Mouse (Mus musculus) midbrain, embryonic 13.5 days (tissue): Measurements from ENCODE around the gene Pomgnt2. TPM values are rescaled to one million over a fixed set of nuclear protein-coding genes. Genes with fewer than 3 reads are reported as not detected.
"Not testable (repeated sequence)": the region's sequence is repeated elsewhere in the genome, so short reads cannot be mapped to it uniquely, and the experiment has no call there.

Source experiments
- ATAC-seq: fragments of 200-750 bp; cut with Nextera tagmentation; 2 replicates; pipeline ENCODE4 v1.8.0; 2017; ENCODE audit warnings: mild to moderate bottlenecking, moderate TSS enrichment, moderate library complexity
- H3K27ac ChIP-seq: fragments of 300-500 bp; sonication (generic); 2 replicates; pipeline ENCODE4 v1.5.1; 2015; ENCODE audit warnings: inconsistent platforms, mild to moderate bottlenecking, moderate library complexity
- H3K27me3 ChIP-seq: fragments of 300-500 bp; sonication (generic); 2 replicates; pipeline ENCODE4 v1.6.1; 2015; ENCODE audit warnings: mild to moderate bottlenecking, inconsistent platforms
- H3K36me3 ChIP-seq: fragments of 300-500 bp; sonication (generic); 2 replicates; pipeline ENCODE4 v1.6.1; 2015; ENCODE audit warnings: mild to moderate bottlenecking, inconsistent platforms
- H3K4me1 ChIP-seq: fragments of 300-500 bp; sonication (generic); replicated peaks from 2 replicates; pipeline ENCODE4 v1.6.1; 2015; ENCODE audit warnings: inconsistent platforms
- H3K4me2 ChIP-seq: fragments of 300-500 bp; sonication (generic); replicated peaks from 2 replicates; pipeline ENCODE4 v1.6.1; 2015; ENCODE audit warnings: moderate library complexity, mild to moderate bottlenecking, inconsistent platforms
- H3K4me3 ChIP-seq: fragments of 300-500 bp; sonication (generic); replicated peaks from 2 replicates; pipeline ENCODE4 v1.5.1; 2015; ENCODE audit warnings: mild to moderate bottlenecking, inconsistent platforms
- H3K9ac ChIP-seq: fragments of 300-500 bp; sonication (generic); replicated peaks from 2 replicates; pipeline ENCODE4 v1.6.1; 2015; ENCODE audit warnings: mild to moderate bottlenecking, inconsistent platforms
- H3K9me3 ChIP-seq: fragments of 300-500 bp; sonication (generic); 2 replicates; pipeline ENCODE4 v1.6.1; 2016; ENCODE audit warnings: mild to moderate bottlenecking, inconsistent platforms
- WGBS: fragments of 180-500 bp; shearing (Covaris S2); methylation state at CpG from one replicate; pipeline ENCODE4 v1.1.7; 2015; 5-methylcytosine and 5-hydroxymethylcytosine counted together
- polyA plus RNA-seq: library from polyadenylated mRNA; unstranded; fragments of >200 nt; fragmentation: Nextera tagmentation; extraction: Ambion mirVana; gene quantifications from 2 replicates; pipeline ENCODE4 v1.2.1, GENCODE M21; 2015

The Pomgnt2 gene
- polyA plus RNA-seq, 1 experiment from 2014 or later = 23.2 TPM

DNA sequence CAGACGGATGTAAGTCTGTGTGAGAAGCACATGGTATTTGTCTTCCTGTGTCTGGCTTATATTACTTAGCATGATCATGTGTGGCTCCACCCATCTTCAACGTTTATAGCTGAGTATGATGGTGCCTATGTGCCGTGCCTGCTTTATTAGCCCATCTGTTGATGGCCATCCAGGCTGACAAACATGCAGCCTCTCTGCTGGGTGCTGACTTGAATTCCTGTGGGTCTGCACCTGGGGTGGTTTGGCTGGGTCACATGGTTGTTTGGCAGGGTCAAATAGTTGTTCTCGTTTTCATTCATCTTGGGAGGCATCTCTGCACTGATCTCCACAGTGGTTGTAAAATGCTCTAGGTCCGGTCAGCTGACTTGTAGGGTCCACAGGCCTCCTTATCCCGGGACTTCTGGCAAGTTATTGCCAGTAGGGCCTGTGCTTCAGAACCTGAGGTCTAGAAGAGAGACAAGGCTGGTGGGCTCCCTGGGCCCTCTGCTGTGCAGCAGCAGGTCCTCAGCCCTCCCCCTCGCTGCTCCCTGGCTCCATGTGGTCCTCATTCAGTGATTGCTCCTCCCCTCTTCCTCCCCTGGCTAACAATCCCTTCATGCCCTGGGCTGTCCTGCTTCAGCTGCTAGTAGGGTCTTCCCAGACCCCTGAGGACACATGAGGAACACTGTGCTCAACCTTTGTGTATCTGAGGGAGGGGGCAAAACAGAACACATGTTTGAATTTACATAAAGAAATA is 29.1 kb upstream of the Pomgnt2 start:
- Histone ChIP-seq H3K27me3 (peaks cover 3% of the 10 kb centered on the region; the same call in 1 of the 2 replicates), H3K9ac (no peak overlapping the region), H3K4me2 (no peak overlapping the region), H3K4me3 (no peak overlapping the region), H3K27ac (no peak overlapping the region), H3K9me3 (no peaks in the 10 kb centered on the region), H3K36me3 (no peaks in the 10 kb centered on the region), H3K4me1 (peaks cover 28% of the 10 kb centered on the region)
- ATAC-seq = no peak; the same call in 1 of the 2 replicates
- WGBS = 65% methylated on average over 7 of the region's 7 CpGs

DNA sequence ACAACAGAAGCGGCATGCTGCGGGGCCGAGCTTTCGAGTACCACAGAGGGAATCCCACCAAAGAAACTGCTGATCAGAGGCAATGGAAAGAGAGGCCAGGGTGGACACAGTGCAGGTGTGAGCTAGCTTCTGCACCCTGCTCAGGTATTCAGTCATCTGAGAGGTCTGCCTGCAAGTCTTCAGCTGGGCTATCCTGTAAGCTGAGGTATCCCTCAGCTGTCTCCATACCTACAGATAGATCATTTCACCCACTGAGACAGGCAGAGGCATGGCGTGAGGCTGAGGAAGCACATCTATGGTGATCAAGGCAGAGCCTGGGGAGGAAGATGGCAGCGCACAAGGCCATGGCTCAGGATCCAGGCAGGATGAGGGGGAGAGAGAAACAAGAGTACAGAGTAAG is 27.5 kb upstream of the Pomgnt2 start:
- Histone ChIP-seq H3K4me3 (no peak overlapping the region), H3K9ac (no peak overlapping the region), H3K27ac (no peak overlapping the region), H3K36me3 (no peaks in the 10 kb centered on the region), H3K4me1 (peaks cover 23% of the 10 kb centered on the region), H3K27me3 (peaks cover 8% of the 10 kb centered on the region; the same call in 1 of the 2 replicates), H3K9me3 (no peaks in the 10 kb centered on the region), H3K4me2 (no peak overlapping the region)
- WGBS = 90% methylated on average over 6 of the region's 6 CpGs
- ATAC-seq = no peak

- no peak for ATAC-seq
- H3K4me1 ChIP-seq = peaks cover 28% of the 10 kb centered on the region
- 75% methylated on average over 5 of the region's 5 CpGs for WGBS
Measured at GRCm38 (mm10) chr9:122023873-122024272, 27.0 kb upstream of the Pomgnt2 start.

DNA sequence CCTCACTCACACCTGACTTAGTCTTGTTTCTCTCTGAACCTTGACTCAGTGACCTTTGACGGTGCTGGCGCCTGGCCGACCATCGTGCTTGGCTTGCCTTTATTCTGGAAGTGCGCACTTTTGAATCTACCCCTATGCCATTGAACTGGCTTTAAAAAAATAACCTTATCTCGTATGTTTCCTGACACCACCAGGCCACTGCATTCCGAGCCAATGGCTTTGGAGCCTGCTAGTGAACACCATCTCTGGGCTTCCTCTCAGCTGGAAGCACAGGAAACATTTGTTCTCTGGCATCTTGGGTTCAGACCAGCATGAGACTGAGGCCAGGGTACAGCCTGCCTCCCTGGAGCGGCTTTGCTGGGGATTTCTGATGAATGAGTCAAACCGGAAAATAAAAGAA is 25.9 kb upstream of the Pomgnt2 start:
- no peak for ATAC-seq
- no peak overlapping the region for H3K4me2 ChIP-seq
- H3K9me3 ChIP-seq = no peaks in the 10 kb centered on the region
- H3K4me3 ChIP-seq = no peak overlapping the region
- H3K27me3 ChIP-seq = peaks cover 8% of the 10 kb centered on the region; the same call in 1 of the 2 replicates
- H3K36me3 ChIP-seq = no peaks in the 10 kb centered on the region
- no peak overlapping the region for H3K27ac ChIP-seq
- no peak overlapping the region for H3K9ac ChIP-seq
- WGBS = 82% methylated on average over 9 of the region's 9 CpGs
- H3K4me1 ChIP-seq = peaks cover 30% of the 10 kb centered on the region

More at GRCm38 (mm10) chr9:122023873-122024272, 27.0 kb upstream of the Pomgnt2 start:
- H3K27ac ChIP-seq = no peak overlapping the region
- H3K9me3 ChIP-seq = no peaks in the 10 kb centered on the region
- no peak overlapping the region for H3K4me3 ChIP-seq
- peaks cover 8% of the 10 kb centered on the region; the same call in 1 of the 2 replicates for H3K27me3 ChIP-seq
- H3K36me3 ChIP-seq = no peaks in the 10 kb centered on the region
- H3K9ac ChIP-seq = no peak overlapping the region
- H3K4me2 ChIP-seq = no peak overlapping the region

DNA sequence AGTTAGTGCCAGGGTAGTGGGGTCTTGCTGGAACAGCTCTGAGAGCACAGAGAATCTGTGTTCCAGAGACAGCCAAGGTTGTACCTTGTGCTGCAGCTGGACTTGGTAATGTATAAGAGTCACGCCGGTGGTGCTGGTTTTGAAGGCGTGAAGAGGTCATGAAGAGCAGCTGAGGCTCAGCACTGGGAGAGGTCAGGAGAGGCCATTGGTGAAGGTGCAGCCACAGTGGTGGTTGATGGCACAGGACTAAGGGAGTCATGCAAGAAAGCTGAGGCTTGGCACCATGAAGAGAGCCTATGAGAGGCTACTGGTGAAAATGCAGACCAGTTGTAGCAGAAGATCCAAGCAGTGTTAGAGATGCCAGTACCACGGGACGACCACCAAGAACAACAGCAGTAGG is 24.7 kb upstream of the Pomgnt2 start:
- Histone ChIP-seq H3K4me3 (no peak overlapping the region), H3K27ac (no peak overlapping the region), H3K36me3 (no peaks in the 10 kb centered on the region), H3K27me3 (peaks cover 13% of the 10 kb centered on the region; the same call in 1 of the 2 replicates), H3K9me3 (no peaks in the 10 kb centered on the region), H3K4me1 (peaks cover 19% of the 10 kb centered on the region), H3K4me2 (no peak overlapping the region), H3K9ac (no peak overlapping the region)
- no peak for ATAC-seq
- 93% methylated on average over 5 of the region's 5 CpGs for WGBS

- not testable (repeated sequence) for H3K9me3 ChIP-seq
Measured at GRCm38 (mm10) chr9:122021171-122021570, 24.3 kb upstream of the Pomgnt2 start.

GRCm38 (mm10) chr9:122020321-122020720 is 23.4 kb upstream of the Pomgnt2 start:
- Histone ChIP-seq H3K4me1 (peaks cover 12% of the 10 kb centered on the region), H3K36me3 (no peaks in the 10 kb centered on the region), H3K4me2 (no peak overlapping the region), H3K9me3 (no peaks in the 10 kb centered on the region), H3K27ac (no peak overlapping the region), H3K27me3 (peaks cover 13% of the 10 kb centered on the region; the same call in 1 of the 2 replicates), H3K4me3 (no peak overlapping the region), H3K9ac (no peak overlapping the region)
- WGBS = 87% methylated on average over 4 of the region's 4 CpGs
- no peak for ATAC-seq

More at GRCm38 (mm10) chr9:122021171-122021570, 24.3 kb upstream of the Pomgnt2 start:
- 95% methylated on average over 4 of the region's 4 CpGs for WGBS
- ATAC-seq, H3K9ac ChIP-seq, H3K27ac ChIP-seq, H3K4me2 ChIP-seq, H3K36me3 ChIP-seq, H3K4me3 ChIP-seq: not testable (repeated sequence)
- Histone ChIP-seq H3K27me3 (peaks cover 13% of the 10 kb centered on the region; the same call in 1 of the 2 replicates), H3K4me1 (peaks cover 15% of the 10 kb centered on the region)

DNA sequence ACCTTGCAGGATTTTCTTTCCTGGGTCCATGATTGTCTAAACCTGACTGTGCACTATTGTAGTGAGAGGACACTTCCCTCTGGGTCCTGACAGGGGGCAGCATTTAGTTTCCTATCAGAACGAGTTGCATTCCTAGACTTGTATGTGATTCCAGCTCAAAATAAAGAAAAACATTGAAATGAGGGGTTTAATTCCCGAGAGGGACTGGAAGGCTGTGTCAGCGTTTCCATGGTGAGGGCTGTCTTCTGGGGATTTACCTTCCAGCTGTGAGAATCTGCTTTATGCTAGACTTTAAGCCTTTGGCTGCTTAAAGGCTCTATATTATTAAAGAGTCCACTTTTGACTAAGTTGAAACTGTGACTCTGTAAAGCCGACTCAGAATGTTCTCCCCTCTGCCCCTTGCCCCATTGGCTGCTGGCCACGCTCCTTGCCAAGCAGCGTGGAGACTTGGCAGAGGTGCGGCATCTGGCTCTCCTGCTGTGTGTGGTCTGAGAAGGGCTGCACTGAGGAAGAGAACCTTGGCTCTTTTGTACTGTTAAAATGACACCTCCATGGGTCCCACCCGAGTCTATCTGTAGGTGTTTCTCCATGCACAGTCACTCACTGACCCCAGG is 22.0 kb upstream of the Pomgnt2 start:
- no peak overlapping the region for H3K9ac ChIP-seq
- no peaks in the 10 kb centered on the region for H3K9me3 ChIP-seq
- WGBS = 6% methylated on average over 8 of the region's 8 CpGs
- H3K4me2 ChIP-seq = peak overlapping the region; percentile 43
- H3K27ac ChIP-seq = peak overlapping the region; percentile 71
- ATAC-seq = peak; percentile 91
- H3K27me3 ChIP-seq = peaks cover 10% of the 10 kb centered on the region; the same call in 1 of the 2 replicates
- H3K4me3 ChIP-seq = 0 out of 2 replicates have a peak overlapping the region, but pooled peaks have one; percentile 4
- no peaks in the 10 kb centered on the region for H3K36me3 ChIP-seq
- peaks cover 12% of the 10 kb centered on the region for H3K4me1 ChIP-seq

- Histone ChIP-seq H3K4me2 (no peak overlapping the region), H3K36me3 (no peaks in the 10 kb centered on the region), H3K27ac (no peak overlapping the region), H3K4me1 (peaks cover 10% of the 10 kb centered on the region), H3K9ac (no peak overlapping the region), H3K9me3 (no peaks in the 10 kb centered on the region), H3K27me3 (peaks cover 10% of the 10 kb centered on the region; the same call in 1 of the 2 replicates), H3K4me3 (no peak overlapping the region)
- 80% methylated on average over 5 of the region's 5 CpGs for WGBS
- no peak for ATAC-seq
Measured at GRCm38 (mm10) chr9:122018079-122018478, 21.2 kb upstream of the Pomgnt2 start.

GRCm38 (mm10) chr9:122014241-122014667 is 17.3 kb upstream of the Pomgnt2 start:
- no peak for ATAC-seq
- Histone ChIP-seq H3K9ac (no peak overlapping the region), H3K4me3 (no peak overlapping the region), H3K4me1 (peaks cover 6% of the 10 kb centered on the region), H3K27me3 (peaks cover 5% of the 10 kb centered on the region; the same call in 1 of the 2 replicates), H3K4me2 (no peak overlapping the region), H3K36me3 (no peaks in the 10 kb centered on the region), H3K9me3 (no peaks in the 10 kb centered on the region), H3K27ac (no peak overlapping the region)
- 11% methylated on average over 10 of the region's 10 CpGs for WGBS

GRCm38 (mm10) chr9:122013629-122014028 is 16.7 kb upstream of the Pomgnt2 start:
- H3K4me2 ChIP-seq = no peak overlapping the region
- 81% methylated on average over 4 of the region's 4 CpGs for WGBS

GRCm38 (mm10) chr9:122012816-122013215 is 15.9 kb upstream of the Pomgnt2 start:
- no peak overlapping the region for H3K4me2 ChIP-seq
- 75% methylated on average over 2 of the region's 2 CpGs for WGBS
- H3K27me3 ChIP-seq = peaks cover 5% of the 10 kb centered on the region; the same call in 1 of the 2 replicates
- ATAC-seq = no peak
- no peak overlapping the region for H3K9ac ChIP-seq
- H3K27ac ChIP-seq = no peak overlapping the region
- H3K36me3 ChIP-seq = no peaks in the 10 kb centered on the region
- H3K4me1 ChIP-seq = peaks cover 9% of the 10 kb centered on the region
- H3K9me3 ChIP-seq = no peaks in the 10 kb centered on the region
- H3K4me3 ChIP-seq = no peak overlapping the region

More at GRCm38 (mm10) chr9:122013629-122014028, 16.7 kb upstream of the Pomgnt2 start:
- H3K9me3 ChIP-seq = no peaks in the 10 kb centered on the region
- no peak for ATAC-seq
- peaks cover 5% of the 10 kb centered on the region; the same call in 1 of the 2 replicates for H3K27me3 ChIP-seq
- no peaks in the 10 kb centered on the region for H3K36me3 ChIP-seq
- no peak overlapping the region for H3K4me3 ChIP-seq
- H3K4me1 ChIP-seq = peaks cover 7% of the 10 kb centered on the region
- no peak overlapping the region for H3K9ac ChIP-seq
- no peak overlapping the region for H3K27ac ChIP-seq
